Comparison of ENCODE assay signal across 17 mouse cellular contexts in the genomic region with DNA sequence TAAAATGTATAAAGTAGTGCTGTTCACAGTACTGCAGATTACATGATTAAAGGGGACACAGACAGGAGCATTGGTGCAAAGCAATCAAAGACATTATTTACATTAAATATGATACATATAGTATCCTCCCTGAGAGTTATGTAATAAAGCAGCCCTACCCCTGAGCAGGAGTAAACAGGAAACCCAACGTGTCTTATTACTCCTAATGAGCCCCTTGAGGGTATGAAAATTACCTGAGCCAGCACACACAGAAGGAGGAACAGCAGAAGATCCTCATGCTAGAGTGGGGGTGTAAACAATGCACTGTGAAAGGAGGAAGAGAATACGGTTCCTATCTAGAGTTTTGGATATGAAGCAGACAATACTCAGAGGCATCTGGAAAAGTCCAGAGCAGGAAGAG.
"Had no signal": no experiment of that assay in that cellular context is flagged by ENCODE, and none has a peak within 500 bp of the region (broad histone marks: within the 10 kb centered on the region; RNA-seq: fewer than 3 reads in every experiment).

No protein-coding gene starts in this region.

- H3K4me1 ChIP-seq: midbrain, embryonic 10.5 days; midbrain, embryonic 12.5 days; neural tube, embryonic 12.5 days; stomach, embryonic 15.5 days had no signal

- H3K27ac ChIP-seq: liver, embryonic 14.5 days; midbrain, embryonic 10.5 days; midbrain, embryonic 12.5 days; neural tube, embryonic 12.5 days; stomach, embryonic 15.5 days; stomach, postnatal 0 days had no signal

- H3K9ac ChIP-seq: liver, embryonic 14.5 days; lung, embryonic 14.5 days; midbrain, embryonic 12.5 days; neural tube, embryonic 12.5 days; stomach, embryonic 15.5 days had no signal

- H3K36me3 ChIP-seq: midbrain, embryonic 10.5 days; midbrain, embryonic 12.5 days; neural tube, embryonic 12.5 days; stomach, embryonic 15.5 days had no signal

- H3K4me3 ChIP-seq: midbrain, embryonic 10.5 days; midbrain, embryonic 12.5 days; myocyte; neural tube, embryonic 12.5 days; stomach, embryonic 15.5 days had no signal

- ATAC-seq: midbrain, embryonic 16.5 days had no signal

- DNase-seq: lung, adult 18-20 months; lung, embryonic 14.5 days; lung, postnatal 10 days; lung, postnatal 4 days; midbrain, embryonic 14.5 days; right cerebral cortex, postnatal 14 days; thymus, adult 2 months; thymus, postnatal 25 days; thymus, postnatal 4 days had no signal

- H3K4me2 ChIP-seq: lung, embryonic 14.5 days; midbrain, embryonic 12.5 days; neural tube, embryonic 12.5 days; stomach, embryonic 15.5 days had no signal

- H3K27me3 ChIP-seq: midbrain, embryonic 12.5 days; neural tube, embryonic 12.5 days; stomach, embryonic 15.5 days had no signal

- H3K9me3 ChIP-seq: midbrain, embryonic 10.5 days; midbrain, embryonic 12.5 days; neural tube, embryonic 12.5 days; stomach, embryonic 15.5 days had no signal
